Mouse (Mus musculus) embryo, embryonic 10 days (tissue): ENCODE data around the gene Rap1gap.

Experiments used
- DNase-seq: peaks from one replicate; pipeline ENCODE4 v3.0.0-alpha.2; 2015; ENCODE audit warnings: low spot score

The Rap1gap gene

GRCm38 (mm10) chr4:137663491-137663890 is 1.0 kb upstream of the Rap1gap start:
- DNase-seq, result no peak

GRCm38 (mm10) chr4:137664980-137665675 is 602 bp downstream of the Rap1gap start:
- DNase-seq, result no peak

- DNase-seq, result no peak
Observed at GRCm38 (mm10) chr4:137665791-137666190, 1.3 kb downstream of the Rap1gap start.

- DNase-seq, result no peak
Observed at GRCm38 (mm10) chr4:137666283-137666957, 1.9 kb downstream of the Rap1gap start.

GRCm38 (mm10) chr4:137666958-137667345 is 2.4 kb downstream of the Rap1gap start:
- DNase-seq, result no peak

GRCm38 (mm10) chr4:137667747-137668146 is 3.2 kb downstream of the Rap1gap start:
- DNase-seq, result no peak

- DNase-seq, result no peak
Observed at GRCm38 (mm10) chr4:137671711-137672500, 7.4 kb downstream of the Rap1gap start.

- DNase-seq, result no peak
Observed at GRCm38 (mm10) chr4:137675566-137675965, 11.0 kb downstream of the Rap1gap start.

GRCm38 (mm10) chr4:137676057-137676456 is 11.5 kb downstream of the Rap1gap start:
- peak; percentile 72 for DNase-seq

GRCm38 (mm10) chr4:137676700-137677484 is 12.4 kb downstream of the Rap1gap start:
- no peak for DNase-seq

- DNase-seq, result no peak
Observed at GRCm38 (mm10) chr4:137677906-137678305, 13.4 kb downstream of the Rap1gap start.

GRCm38 (mm10) chr4:137678568-137678967 is 14.0 kb downstream of the Rap1gap start:
- DNase-seq, result no peak

GRCm38 (mm10) chr4:137679979-137680550 is 15.5 kb downstream of the Rap1gap start:
- DNase-seq, result no peak

GRCm38 (mm10) chr4:137680721-137681120 is 16.2 kb downstream of the Rap1gap start:
- no peak for DNase-seq

- peak; percentile 46 for DNase-seq
Observed at GRCm38 (mm10) chr4:137681408-137682104, 17.0 kb downstream of the Rap1gap start.

- DNase-seq, result peak; percentile 73
Observed at GRCm38 (mm10) chr4:137682961-137683453, 18.5 kb downstream of the Rap1gap start.

GRCm38 (mm10) chr4:137684830-137685343 is 20.4 kb downstream of the Rap1gap start:
- DNase-seq, result peak; percentile 16

GRCm38 (mm10) chr4:137686303-137686702 is 21.8 kb downstream of the Rap1gap start:
- no peak for DNase-seq

- no peak for DNase-seq
Observed at GRCm38 (mm10) chr4:137687234-137687825, 22.8 kb downstream of the Rap1gap start.
